Mouse (Mus musculus): ENCODE results near the gene Rimkla.

GRCm38 (mm10) chr4:119490806-119491205 lies 1.6 kb downstream of the Rimkla start:
- peak; percentile 54 for TF ChIP-seq CTCF (IDR thresholded peaks at IDR 0.05; ENCODE audit: low read depth)
- TF ChIP-seq EP300 (IDR thresholded peaks at IDR 0.05; ENCODE audit: low read depth) = no peak
